Mouse (Mus musculus) testis, adult 2 months (tissue): ENCODE measurements around the gene Apobec4.

Source experiments
- CTCF ChIP-seq: fragments of 200-500 bp; IDR thresholded peaks from 2 replicates; pipeline ENCODE4 v1.5.1; 2012; ENCODE audit warnings: low read depth, mild to moderate bottlenecking, inconsistent platforms, low read length, moderate library complexity; ENCODE audit not compliant: control insufficient read depth, insufficient read depth, insufficient replicate concordance
- POLR2A ChIP-seq: fragments of 200-500 bp; IDR thresholded peaks from 2 replicates; pipeline ENCODE4 v1.6.1; 2012; ENCODE audit warnings: low read depth, mild to moderate bottlenecking, inconsistent platforms, low read length, moderate library complexity; ENCODE audit not compliant: control insufficient read depth

GRCm38 (mm10) chr1:152738793-152739192 lies 11.6 kb upstream of the Apobec4 start:
- TF ChIP-seq CTCF (no peak), POLR2A (no peak)
